Mouse (Mus musculus): ENCODE measurements around the gene Hbb-y. TPM values are rescaled to one million over a fixed set of nuclear protein-coding genes. Genes with fewer than 3 reads are reported as not detected.
"Not testable (repeated sequence)": the region's sequence is repeated elsewhere in the genome, so short reads cannot be mapped to it uniquely, and the experiment has no call there.

Gene Hbb-y
- polyA plus RNA-seq, 1 experiment = not detected

GRCm38 (mm10) chr7:103824597-103824996 is 28.4 kb downstream of the Hbb-y start:
- TF ChIP-seq CTCF (IDR thresholded peaks at IDR 0.05; ENCODE audit: insufficient read depth, low read depth, low read length) = no peak
- Histone ChIP-seq H3K27ac (ENCODE audit: insufficient read depth, low read depth, low read length) (no peak overlapping the region), H3K4me3 (ENCODE audit: insufficient read depth, low read depth, low read length) (no peak overlapping the region), H3K4me1 (ENCODE audit: control insufficient read depth, insufficient read depth, low read length) (no peaks in the 10 kb centered on the region)
- WGBS = 86% methylated on average over 2 of the region's 2 CpGs

GRCm38 (mm10) chr7:103815085-103815484 is 37.9 kb downstream of the Hbb-y start:
- H3K4me1 ChIP-seq (ENCODE audit: control insufficient read depth, insufficient read depth, low read length); H3K4me3 ChIP-seq (ENCODE audit: insufficient read depth, low read depth, low read length); H3K27ac ChIP-seq (ENCODE audit: insufficient read depth, low read depth, low read length): not testable (repeated sequence)
- WGBS = 100% methylated on average over 1 of the region's 2 CpGs

GRCm38 (mm10) chr7:103813766-103814165 is 39.2 kb downstream of the Hbb-y start, which contains the start of gene Hbb-bt:
Gene Hbb-bt (minus strand): TSS chr7:103813996.
- Histone ChIP-seq H3K4me1 (ENCODE audit: control insufficient read depth, insufficient read depth, low read length) (no peaks in the 10 kb centered on the region), H3K27ac (ENCODE audit: insufficient read depth, low read depth, low read length) (no peak within 1 kb of the TSS), H3K4me3 (ENCODE audit: insufficient read depth, low read depth, low read length) (no peak within 1 kb of the TSS)
- no peak for TF ChIP-seq POLR2A (IDR thresholded peaks at IDR 0.05; ENCODE audit: insufficient read depth, low read depth, low read length)
- TF ChIP-seq CTCF (IDR thresholded peaks at IDR 0.05; ENCODE audit: insufficient read depth, low read depth, low read length) = no peak
- 82% methylated on average over 3 of the region's 3 CpGs for WGBS

GRCm38 (mm10) chr7:103813152-103813551 is 39.9 kb downstream of the Hbb-y start:
- not testable (repeated sequence) for H3K27ac ChIP-seq (ENCODE audit: insufficient read depth, low read depth, low read length); H3K4me3 ChIP-seq (ENCODE audit: insufficient read depth, low read depth, low read length); H3K4me1 ChIP-seq (ENCODE audit: control insufficient read depth, insufficient read depth, low read length)
- no CpG with 5 or more reads among the region's 3 CpGs for WGBS

- 76% methylated on average over 1 of the region's 1 CpGs for WGBS
- no peak overlapping the region for H3K27ac ChIP-seq (ENCODE audit: insufficient read depth, low read depth, low read length)
- no peaks in the 10 kb centered on the region for H3K4me1 ChIP-seq (ENCODE audit: control insufficient read depth, insufficient read depth, low read length)
- no peak overlapping the region for H3K4me3 ChIP-seq (ENCODE audit: insufficient read depth, low read depth, low read length)
- no peak for TF ChIP-seq POLR2A (IDR thresholded peaks at IDR 0.05; ENCODE audit: insufficient read depth, low read depth, low read length)
- no peak for TF ChIP-seq CTCF (IDR thresholded peaks at IDR 0.05; ENCODE audit: insufficient read depth, low read depth, low read length)
Observed at GRCm38 (mm10) chr7:103812174-103812573, 40.8 kb downstream of the Hbb-y start.

GRCm38 (mm10) chr7:103811223-103811845 is 41.7 kb downstream of the Hbb-y start:
- no peak overlapping the region for H3K4me3 ChIP-seq (ENCODE audit: insufficient read depth, low read depth, low read length)
- 92% methylated on average over 1 of the region's 1 CpGs for WGBS

GRCm38 (mm10) chr7:103810746-103811145 is 42.3 kb downstream of the Hbb-y start:
- Histone ChIP-seq H3K27ac (ENCODE audit: insufficient read depth, low read depth, low read length) (no peak overlapping the region), H3K4me3 (ENCODE audit: insufficient read depth, low read depth, low read length) (no peak overlapping the region), H3K4me1 (ENCODE audit: control insufficient read depth, insufficient read depth, low read length) (no peaks in the 10 kb centered on the region)
- TF ChIP-seq POLR2A (IDR thresholded peaks at IDR 0.05; ENCODE audit: insufficient read depth, low read depth, low read length) = no peak
- no peak for TF ChIP-seq CTCF (IDR thresholded peaks at IDR 0.05; ENCODE audit: insufficient read depth, low read depth, low read length)
- whole genome bisulfite sequencing = 74% methylated on average over 3 of the region's 3 CpGs

More at GRCm38 (mm10) chr7:103811223-103811845, 41.7 kb downstream of the Hbb-y start:
- TF ChIP-seq POLR2A (IDR thresholded peaks at IDR 0.05; ENCODE audit: insufficient read depth, low read depth, low read length) = no peak
- TF ChIP-seq CTCF (IDR thresholded peaks at IDR 0.05; ENCODE audit: insufficient read depth, low read depth, low read length) = no peak
- H3K4me1 ChIP-seq (ENCODE audit: control insufficient read depth, insufficient read depth, low read length) = no peaks in the 10 kb centered on the region
- no peak overlapping the region for H3K27ac ChIP-seq (ENCODE audit: insufficient read depth, low read depth, low read length)

- Histone ChIP-seq H3K4me3 (ENCODE audit: insufficient read depth, low read depth, low read length) (no peak overlapping the region), H3K4me1 (ENCODE audit: control insufficient read depth, insufficient read depth, low read length) (no peaks in the 10 kb centered on the region), H3K27ac (ENCODE audit: insufficient read depth, low read depth, low read length) (no peak overlapping the region)
- 91% methylated on average over 1 of the region's 1 CpGs for WGBS
- TF ChIP-seq POLR2A (IDR thresholded peaks at IDR 0.05; ENCODE audit: insufficient read depth, low read depth, low read length) (no peak), CTCF (IDR thresholded peaks at IDR 0.05; ENCODE audit: insufficient read depth, low read depth, low read length) (no peak)
Observed at GRCm38 (mm10) chr7:103810296-103810695, 42.7 kb downstream of the Hbb-y start.

GRCm38 (mm10) chr7:103809801-103810155 is 43.2 kb downstream of the Hbb-y start:
- Histone ChIP-seq H3K4me1 (ENCODE audit: control insufficient read depth, insufficient read depth, low read length) (no peaks in the 10 kb centered on the region), H3K27ac (ENCODE audit: insufficient read depth, low read depth, low read length) (no peak overlapping the region), H3K4me3 (ENCODE audit: insufficient read depth, low read depth, low read length) (no peak overlapping the region)
- 68% methylated on average over 1 of the region's 1 CpGs for WGBS
- TF ChIP-seq CTCF (IDR thresholded peaks at IDR 0.05; ENCODE audit: insufficient read depth, low read depth, low read length) (no peak), POLR2A (IDR thresholded peaks at IDR 0.05; ENCODE audit: insufficient read depth, low read depth, low read length) (no peak)

Data from olfactory bulb, adult 2 months (tissue).